Mouse (Mus musculus): ENCODE results near the gene Ghrl.

GRCm38 (mm10) chr6:113675234-113675633, 44.4 kb downstream of the Ghrl start:
- no peak for TF ChIP-seq POLR2A (IDR thresholded peaks at IDR 0.05; ENCODE audit: low read depth, low read length)
- no peak for TF ChIP-seq CTCF (IDR thresholded peaks at IDR 0.05; ENCODE audit: extremely low read depth, insufficient read depth, insufficient read length, insufficient replicate concordance)
